Mouse (Mus musculus): Measurements from ENCODE around the gene Tpp2.
"Not testable (repeated sequence)": the region's sequence is repeated elsewhere in the genome, so short reads cannot be mapped to it uniquely, and the experiment has no call there.

Tpp2 gene

GRCm38 (mm10) chr1:44022656-44023055 is 89.2 kb downstream of the Tpp2 start:
- no peak for DNase-seq

- no peak for DNase-seq
Observed at GRCm38 (mm10) chr1:44027651-44028050, 94.2 kb downstream of the Tpp2 start.

GRCm38 (mm10) chr1:44032213-44032612 is 98.8 kb downstream of the Tpp2 start:
- no peak for DNase-seq

- DNase-seq, result no peak
Observed at GRCm38 (mm10) chr1:44032948-44033347, 99.5 kb downstream of the Tpp2 start.

GRCm38 (mm10) chr1:44041797-44042554 is 108.5 kb downstream of the Tpp2 start:
- peak; percentile 71 for DNase-seq

- DNase-seq, result no peak
Observed at GRCm38 (mm10) chr1:44042555-44042915, 109.1 kb downstream of the Tpp2 start.

GRCm38 (mm10) chr1:44045689-44046088 is 112.2 kb downstream of the Tpp2 start:
- not testable (repeated sequence) for DNase-seq

- DNase-seq, result no peak
Observed at GRCm38 (mm10) chr1:44046556-44046955, 113.1 kb downstream of the Tpp2 start.

All from liver (tissue).